Mouse (Mus musculus): ENCODE results near the gene Ndn.

- TF ChIP-seq TAL1 (IDR thresholded peaks at IDR 0.05; ENCODE audit: low read length) = no peak
- TF ChIP-seq GATA1 (IDR thresholded peaks at IDR 0.05; ENCODE audit: low read length) = no peak
These were observed 29.3 kb downstream of the Ndn start for GRCm38 (mm10) chr7:62375658-62376057.

Data from erythroblast, embryonic 14.5 days (primary cell).